Mouse (Mus musculus) mature B cell (primary cell): Measurements from ENCODE around the gene Cpt1a.

Source experiments
- in situ Hi-C: fragments of 300-500 bp; cut with MboI; formaldehyde crosslinking; loops from 2 replicates; pipeline ENCODE4 v1.14.3; 2019

Cpt1a gene

DNA sequence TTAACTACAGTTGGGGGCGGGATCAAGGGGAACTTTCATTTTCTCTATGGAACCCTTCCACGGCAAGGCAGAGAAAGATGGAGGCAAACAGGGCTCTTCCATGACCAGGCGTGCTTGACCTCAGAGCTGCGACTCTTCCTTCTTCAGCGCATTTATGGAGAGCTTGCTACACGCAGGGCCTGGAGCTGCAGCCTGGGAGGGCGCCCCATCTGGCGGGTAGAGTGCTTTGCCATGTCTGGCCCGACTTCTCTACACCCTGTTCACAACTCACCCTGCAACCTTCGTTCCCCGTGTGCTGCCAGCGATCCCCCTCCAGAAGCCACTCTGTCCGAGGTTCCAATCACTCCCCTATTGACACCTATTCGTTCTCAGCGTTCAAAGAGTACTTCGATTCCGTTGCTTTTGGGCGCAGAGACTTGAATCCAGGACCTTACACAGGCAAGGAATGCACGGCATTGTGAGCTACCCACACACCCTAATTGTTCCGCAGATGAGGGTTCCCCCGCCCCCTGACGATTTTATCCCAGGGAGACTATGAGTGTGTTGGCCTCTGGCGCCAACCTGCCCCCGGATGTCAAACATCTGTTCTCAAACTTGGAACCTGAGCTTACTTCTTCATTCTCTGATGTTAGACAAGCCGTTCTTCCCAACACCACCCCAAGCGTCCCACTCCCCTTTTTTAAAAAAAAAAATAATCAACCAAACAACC lies at the start of gene Cpt1a:
Gene Cpt1a, plus strand, starts transcription at position 74 of the 709 bp plus-strand sequence.
- in situ Hi-C loops: no loop called here

DNA sequence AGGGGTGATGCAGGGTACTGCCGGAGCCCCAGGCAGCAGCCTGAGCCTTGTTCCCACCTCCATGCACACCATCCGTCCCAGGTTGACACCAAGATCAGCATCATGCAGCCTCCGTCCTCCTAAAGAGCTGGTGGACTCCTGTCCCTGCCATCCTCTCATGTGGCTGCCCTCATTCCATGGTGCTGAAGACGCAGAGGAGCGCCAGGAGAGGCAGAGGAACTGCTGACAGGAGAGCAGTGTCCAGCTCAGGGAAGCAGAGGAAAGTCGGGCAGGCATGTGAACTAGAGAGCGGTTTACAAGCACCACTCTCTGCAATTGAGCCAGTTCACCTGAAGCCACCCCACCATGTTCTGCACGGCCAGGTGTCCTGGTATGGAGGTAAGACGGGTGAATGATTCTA lies 48.8 kb upstream of the Cpt1a start:
- in situ Hi-C loops: no loop called here

DNA sequence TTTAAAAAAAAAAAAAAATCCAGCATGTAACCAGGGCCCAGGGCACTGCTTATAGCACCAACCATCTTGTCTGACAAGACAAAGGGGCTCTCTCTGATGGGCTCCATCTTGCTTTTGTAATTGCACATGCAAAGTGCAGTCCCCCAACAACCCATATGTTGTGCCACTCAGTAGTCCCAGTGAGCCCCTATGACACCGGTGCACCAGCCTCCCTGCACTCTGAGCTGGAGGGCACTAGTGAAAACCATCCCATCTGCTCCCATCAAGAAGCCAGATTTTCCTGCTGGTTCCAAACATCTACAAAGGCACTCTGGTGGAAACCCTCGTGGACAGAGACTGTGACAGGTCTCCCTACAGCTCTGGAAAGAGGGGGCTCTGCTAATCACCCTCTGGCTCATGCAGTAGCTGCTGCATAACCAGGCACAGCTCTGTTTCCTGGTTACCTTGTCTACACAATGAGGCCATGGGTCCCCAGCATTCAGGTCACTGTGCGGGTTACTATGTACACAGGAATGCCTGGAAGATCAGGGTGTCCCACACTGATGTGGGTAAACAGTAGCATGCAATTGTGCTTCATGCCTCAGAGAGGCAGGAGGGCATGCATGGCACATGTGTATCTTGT lies 46.3 kb upstream of the Cpt1a start:
- in situ Hi-C loops: no loop called here

DNA sequence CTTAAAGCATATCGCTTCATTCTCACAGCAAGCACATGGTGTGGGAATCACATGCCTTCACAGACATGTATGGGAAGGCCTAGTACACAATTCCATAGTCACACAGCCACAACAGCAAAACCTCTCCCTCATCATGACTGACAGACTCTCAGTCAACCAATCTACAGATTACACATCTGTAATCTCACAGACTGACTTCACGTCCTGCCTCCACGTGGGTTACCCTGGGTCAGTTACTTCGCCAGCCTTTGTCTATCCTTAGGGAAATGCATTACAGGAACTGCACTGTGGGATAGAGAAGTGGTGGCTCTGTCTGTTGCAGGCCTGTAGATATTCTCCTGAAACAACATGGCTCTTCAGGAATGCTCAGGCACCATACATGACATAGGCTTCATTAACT lies 40.2 kb upstream of the Cpt1a start:
- in situ Hi-C loops: no loop called here

DNA sequence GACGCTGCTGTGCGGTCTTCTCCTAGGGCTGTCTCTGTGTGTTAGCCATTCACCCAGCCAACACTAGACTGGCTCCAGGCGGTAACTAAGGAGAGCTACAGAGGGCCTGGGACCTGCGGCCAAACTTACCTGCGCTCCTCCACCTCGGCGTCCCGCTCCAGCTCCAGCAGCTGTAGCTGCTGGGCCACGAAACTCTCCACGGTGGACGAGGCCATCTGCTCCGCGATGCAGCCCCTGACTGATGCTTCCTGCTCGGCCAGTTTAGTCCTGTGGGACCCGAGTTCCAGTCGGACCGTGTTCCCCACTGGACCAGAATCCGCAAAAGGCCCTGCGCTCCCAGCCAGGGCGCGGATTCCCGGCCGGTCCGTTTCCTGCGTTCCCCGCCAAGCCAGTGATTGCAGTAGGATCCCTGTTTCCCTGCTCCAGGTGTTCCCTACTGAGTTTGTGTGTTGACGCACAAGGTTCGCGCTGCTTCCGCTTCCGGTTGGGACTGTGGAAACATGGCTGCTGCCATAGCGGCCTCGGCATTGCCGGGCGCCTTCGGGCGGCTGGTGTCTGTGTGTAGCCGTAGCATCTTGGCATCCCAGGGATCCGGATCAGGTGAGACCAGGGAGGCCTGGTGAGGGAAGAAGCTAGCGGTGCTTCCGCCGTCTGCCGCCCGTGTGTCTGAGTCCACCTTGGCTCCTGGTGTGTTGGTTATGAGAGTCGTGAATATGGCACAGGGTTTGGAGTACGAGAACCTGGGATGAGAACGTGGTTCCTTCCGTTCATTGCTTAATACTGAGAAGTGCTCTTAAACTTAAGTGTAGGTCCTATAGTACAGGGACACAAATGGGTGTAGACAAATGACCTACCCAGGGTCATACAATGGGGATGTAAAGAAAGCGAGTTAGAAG lies 39.3 kb upstream of the Cpt1a start, which contains the start of the genes Mrpl21 and Ighmbp2:
Gene Mrpl21, plus strand, starts transcription at position 330 of the 896 bp plus-strand sequence.
Gene Ighmbp2, minus strand, starts transcription at position 446 of the 896 bp plus-strand sequence.
- in situ Hi-C loops: no loop called here

DNA sequence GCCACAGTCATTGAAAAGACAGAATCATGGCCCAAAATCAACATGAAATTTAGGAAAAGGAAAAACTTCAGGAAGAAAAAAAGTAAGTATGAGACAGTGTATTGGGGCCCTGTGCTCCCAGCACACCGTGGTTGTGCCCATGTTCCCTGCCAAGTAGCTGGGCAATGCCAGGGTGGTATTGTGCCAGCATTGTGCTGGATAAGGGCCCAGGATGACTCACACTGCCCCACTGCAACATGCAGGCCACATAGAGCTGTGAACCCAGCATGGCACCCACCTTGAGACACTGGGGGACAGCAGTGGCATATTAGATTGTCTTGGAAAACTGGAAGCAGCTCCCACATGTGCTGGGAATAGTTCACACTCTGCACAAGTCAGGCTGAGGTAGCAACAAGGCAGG lies 33.1 kb upstream of the Cpt1a start:
- in situ Hi-C loops: no loop called here

DNA sequence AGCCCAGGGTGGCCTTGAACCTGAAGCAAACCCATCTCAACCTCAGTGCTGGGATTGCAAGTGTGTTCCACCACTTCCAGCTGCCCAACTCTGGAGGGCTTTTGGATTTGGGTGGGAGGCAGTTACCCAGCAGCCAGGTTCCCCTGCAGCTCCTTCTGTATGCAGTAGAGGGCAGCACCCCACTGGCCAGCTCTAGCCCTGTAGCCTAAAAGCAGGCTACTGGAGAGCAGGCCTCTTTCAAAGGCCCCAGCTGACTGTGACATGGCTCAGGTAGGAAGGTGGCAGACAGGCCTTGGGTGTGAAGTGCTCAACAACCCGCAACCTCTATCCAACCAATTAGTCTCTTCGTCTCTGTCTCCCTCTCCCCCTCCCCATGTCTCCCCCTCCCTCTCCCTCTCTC lies 30.1 kb upstream of the Cpt1a start:
- in situ Hi-C loops: loop anchor here (10.0 kb wide), 1 partner anchor 153 kb away; no protein-coding TSS in a partner anchor

DNA sequence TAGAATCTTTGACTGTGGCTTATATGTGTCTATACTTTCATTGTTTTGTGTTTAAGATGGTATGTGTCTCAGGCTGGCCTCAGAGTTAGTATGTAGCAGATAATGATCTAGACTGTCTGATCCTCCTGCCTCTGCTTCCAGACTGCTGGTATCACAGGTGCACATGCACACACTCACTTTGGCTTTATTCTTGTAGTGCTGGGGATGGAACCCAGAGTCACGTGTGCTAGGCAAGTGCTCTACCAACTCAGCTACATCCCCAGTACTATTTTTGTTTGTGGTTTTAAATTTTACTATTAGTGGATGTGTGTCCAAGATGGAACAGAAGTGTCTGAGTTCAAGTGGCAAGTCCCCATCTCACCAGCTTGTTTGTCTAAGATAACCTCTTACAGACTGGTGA lies 29.1 kb upstream of the Cpt1a start:
- in situ Hi-C loops: loop anchor here (10.0 kb wide), 1 partner anchor 152 kb away; no protein-coding TSS in a partner anchor

DNA sequence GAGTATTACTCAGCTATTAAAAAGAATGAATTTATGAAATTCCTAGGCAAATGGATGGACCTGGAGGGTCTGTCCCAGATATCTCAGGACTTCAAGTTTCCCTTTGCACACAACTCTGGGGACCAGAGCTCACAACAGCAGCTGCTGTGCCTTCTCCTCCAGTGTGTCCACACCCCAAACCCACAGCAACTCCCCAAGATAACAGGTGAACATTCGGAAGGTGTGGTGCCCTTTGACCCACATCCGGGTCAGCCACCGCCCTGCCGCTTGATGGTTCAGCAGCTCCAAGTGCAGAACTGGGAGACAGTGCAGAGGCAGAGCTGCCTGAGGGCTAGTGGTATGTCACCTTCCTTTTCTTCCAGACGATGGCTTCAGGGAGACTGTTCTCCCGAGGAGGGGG lies 26.9 kb upstream of the Cpt1a start:
- in situ Hi-C loops: loop anchor here (10.0 kb wide), 1 partner anchor 150 kb away; no protein-coding TSS in a partner anchor

DNA sequence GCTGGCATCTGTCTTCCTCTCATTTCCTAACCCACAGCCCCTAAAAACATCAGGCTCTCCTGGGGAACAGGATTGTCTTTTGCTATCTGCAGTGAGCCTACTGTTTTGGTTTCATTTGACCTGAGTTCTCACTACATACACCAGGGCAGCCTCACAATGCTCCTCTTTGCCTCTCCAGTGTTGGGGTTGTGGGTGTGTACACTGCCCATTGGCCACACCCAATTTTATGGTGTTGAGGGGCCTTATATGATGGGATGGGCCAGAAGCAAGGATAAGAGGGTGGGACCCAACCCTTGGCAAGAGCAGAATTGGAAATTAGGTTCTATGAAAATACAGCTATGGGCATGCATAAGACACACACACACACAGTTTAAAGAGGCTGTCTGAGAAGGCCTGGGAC lies 25.1 kb upstream of the Cpt1a start:
- in situ Hi-C loops: loop anchor here (10.0 kb wide), 1 partner anchor 148 kb away; no protein-coding TSS in a partner anchor

DNA sequence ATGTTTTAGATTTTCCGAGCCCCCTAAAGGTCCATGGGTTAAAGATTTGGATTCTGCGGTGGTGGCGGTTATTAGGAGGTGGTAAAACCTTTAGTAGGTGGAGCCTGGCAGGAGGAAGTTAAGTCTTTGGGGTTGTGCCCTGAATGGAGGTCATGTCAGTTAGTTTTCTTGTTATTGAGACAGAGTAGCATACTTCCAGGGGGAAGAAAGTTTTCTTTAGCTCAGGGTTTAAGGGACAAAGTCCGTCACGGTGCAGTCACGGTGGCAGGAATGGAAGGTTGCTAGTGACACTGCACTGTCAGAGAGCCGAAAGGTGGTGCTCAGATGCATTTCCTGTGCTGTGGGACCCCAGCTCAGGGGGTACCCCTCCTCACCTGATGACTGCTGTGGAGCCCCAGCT lies 24.4 kb upstream of the Cpt1a start:
- in situ Hi-C loops: loop anchor here (10.0 kb wide), 1 partner anchor 147 kb away; no protein-coding TSS in a partner anchor

DNA sequence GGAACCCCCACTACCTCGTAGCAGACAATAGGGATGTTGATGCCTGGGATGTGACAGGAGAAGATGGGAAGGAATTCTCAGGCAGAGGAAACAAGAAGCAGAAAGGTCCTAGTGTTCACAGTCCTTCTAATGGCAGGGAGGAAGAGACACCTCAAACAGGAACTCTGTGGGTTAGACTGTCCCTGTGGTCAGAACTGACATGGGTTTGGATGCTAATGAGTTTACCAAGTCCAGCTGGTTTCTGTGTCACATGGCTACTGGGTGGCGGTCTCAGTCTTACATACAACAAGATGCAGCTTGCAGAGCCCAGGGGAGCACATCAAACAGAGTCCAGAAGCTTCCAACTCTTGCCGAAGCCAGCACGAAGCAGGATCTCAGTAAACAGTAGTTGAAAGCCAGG lies 18.1 kb upstream of the Cpt1a start:
- in situ Hi-C loops: no loop called here

DNA sequence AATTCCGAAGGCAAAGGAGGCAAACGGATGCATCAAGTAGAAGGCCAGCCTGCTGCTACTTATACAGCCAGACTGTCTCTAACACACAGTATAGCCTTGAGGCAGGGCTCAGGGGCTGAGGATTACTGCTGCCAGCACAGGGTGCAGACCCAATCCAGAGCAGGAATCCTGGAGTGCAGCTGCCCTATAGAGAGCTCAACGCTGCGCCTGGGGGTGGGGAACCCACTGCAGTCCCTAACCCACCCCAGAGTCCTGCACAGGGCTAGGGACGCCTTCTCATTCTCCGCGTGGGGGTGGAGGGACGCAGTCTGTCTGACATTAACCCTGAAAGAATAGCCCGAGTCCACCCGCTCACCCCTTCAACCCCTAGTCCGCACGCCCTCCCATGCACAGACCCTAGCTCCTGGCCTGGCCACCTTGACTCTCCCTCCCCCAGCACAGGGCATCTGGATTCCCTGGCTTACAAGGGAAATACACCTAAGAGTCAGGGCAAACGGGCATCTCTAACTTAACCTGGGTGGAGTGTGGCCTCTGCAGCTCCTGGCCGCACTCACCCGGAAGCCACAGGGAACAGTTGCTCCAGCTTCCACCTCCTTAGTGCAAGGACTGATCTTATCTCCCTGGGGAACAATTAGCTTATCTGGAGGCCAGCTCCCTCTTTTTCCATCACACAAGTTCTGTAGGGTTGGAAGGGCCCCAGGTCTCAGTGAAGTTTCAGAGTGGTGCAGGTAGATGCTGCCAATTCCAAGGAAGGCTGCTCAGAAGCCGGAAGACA lies 14.8 kb upstream of the Cpt1a start:
- in situ Hi-C loops: no loop called here

DNA sequence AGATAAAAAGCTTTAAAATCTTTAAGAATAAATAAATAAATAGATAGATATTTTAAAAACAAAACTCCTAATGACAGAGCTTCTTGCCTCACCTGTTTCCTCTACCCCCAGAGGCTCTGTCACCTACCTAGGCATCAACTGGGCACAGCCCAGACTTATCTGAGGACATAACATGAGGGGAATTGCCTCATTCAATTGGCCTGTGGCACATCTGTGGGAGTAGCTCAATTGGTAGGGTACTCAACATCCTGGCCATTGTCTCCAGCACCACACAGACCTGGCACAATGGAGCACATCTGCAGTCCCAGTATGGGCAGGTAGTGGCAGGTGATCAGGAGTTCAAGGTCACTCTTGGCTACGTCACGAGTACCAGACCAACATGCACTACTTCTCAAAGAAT lies 2.8 kb upstream of the Cpt1a start:
- in situ Hi-C loops: no loop called here

DNA sequence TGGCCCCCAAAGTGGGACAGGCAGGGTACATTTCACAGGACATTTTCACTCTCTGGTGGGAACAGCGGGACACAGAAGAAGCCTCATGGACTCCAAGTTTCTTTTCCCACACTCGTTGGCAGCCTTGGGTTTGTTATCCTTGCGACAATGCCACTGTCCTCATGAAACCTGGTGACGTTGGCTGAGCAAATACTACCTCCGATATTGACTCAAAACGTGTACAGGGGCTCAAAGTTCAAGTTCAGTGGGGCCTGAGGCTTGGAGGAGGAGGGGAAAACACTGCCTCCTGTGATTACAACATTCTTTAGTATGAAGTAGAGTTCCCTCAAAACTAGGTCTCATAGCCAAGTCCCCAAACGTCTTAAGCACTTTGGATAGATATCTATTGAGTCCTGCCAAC lies 2.0 kb upstream of the Cpt1a start:
- in situ Hi-C loops: no loop called here

DNA sequence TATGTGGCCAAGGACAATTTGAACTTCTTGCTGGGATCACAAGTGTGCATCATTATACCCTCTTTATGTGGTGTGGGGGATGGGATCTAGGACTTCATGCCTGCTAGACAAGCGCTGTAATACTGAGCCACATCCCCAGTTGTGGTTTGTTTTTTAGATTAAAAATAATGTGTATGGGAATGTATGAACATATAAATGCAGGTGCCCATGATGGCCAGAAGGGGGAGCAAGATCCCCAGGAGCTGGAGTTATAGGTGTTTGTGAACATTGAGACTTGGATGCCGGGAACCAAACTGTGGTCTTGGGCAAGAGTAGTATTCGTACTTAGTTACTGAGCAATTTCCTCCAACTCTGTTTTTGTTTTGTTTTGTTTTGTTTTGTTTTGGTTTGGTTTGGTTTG lies 1.3 kb upstream of the Cpt1a start:
- in situ Hi-C loops: no loop called here

DNA sequence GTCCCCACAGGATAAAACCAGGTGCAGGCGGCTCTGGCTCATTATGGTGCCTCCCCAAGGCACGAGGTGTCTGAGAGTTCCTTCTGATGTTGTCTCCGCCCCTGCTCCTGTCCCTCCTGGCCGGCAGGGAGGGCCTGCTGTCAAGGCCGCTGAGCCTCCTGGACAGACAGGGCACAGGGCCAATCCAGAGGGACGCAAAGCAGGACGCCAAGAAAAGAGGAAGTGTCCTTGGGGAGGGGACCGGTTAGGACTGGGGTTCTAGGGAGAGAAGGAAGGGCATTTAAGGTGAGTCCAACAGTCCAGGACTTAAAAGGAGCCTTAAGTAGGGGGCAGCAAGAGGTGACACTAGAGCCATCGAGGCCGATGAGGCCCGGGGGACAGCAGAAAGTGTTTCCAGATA lies 517 bp upstream of the Cpt1a start:
- in situ Hi-C loops: no loop called here

DNA sequence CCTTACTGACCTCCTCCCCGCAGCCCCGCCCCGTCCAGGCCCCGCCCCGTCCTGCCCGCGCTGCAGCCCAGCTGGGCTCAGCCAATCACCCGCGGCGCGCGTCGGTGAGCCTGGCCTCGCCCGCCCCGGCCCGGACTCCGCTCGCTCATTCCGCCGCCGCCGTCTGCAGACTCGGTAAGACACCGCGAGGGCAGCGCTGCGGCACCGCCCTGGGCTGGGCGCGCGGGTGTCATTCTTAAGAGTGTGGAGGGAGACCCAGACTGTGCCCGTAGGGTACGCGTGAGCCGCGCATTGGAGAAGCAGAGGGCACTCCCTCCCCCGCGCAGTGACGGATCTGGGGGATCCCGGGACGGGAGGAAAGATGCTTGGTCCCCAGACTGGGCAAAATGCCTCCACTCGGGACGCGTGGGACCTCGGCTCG lies 1.1 kb downstream of the Cpt1a start:
- in situ Hi-C loops: no loop called here

DNA sequence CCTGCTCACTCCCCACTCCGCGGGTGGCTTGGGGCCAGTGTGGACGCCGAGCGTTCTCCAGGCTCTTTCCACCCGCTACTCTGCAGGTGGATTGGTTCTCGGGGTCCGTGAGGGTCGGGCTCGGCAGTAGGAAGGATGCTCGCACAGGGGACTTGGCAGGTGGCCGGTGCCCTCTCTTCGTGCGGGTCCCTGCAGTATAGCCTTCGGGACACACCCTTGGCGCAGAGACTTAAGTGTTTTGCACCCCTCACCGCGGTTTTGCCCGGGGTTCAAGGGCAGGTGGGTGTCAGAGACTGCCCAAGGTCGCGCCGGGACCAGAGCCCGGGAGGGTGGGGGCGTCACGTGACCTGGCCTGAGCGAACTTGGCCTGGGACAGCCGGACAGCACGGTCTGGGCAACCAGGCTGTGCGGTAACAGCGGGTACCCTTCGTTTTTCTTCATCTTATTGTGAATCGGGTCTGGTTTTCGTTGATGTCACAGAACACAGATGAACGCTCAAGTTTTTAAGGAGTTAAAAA lies 1.7 kb downstream of the Cpt1a start:
- in situ Hi-C loops: no loop called here

DNA sequence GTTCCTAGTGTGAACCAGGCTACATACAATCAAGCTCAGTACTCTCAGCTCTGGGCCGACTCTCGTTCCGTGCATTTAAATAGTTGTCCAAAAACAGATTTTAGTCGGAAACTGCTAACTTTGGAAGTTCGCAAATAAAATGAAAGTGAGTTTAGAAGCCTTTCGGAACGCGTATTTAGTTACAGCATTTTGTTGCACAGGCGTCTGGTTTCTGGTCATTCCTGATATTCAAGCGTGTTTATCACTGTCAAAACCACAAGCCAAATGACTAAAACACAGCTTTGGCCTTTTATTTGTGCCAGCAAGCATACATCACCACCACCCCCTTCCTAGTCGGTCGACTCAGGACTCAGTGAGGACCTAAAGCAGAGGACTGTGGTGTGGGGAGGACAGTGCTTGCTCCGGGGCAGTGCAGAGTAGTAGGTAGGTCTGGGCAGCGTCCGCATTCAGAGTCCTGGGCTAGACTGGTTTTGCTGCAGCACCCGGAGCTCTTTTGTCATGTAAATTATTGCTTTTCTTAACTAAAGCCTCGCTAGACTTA lies 2.2 kb downstream of the Cpt1a start:
- in situ Hi-C loops: no loop called here
